Mouse (Mus musculus) E14TG2a.4 (cell line): ENCODE data around the gene Aqp7.

ENCODE experiments used
- H3K27me3 ChIP-seq: 2 replicates; pipeline ENCODE4 v1.6.1; 2014; ENCODE audit warnings: low read length, control low read depth; ENCODE audit not compliant: insufficient read depth
- H3K36me3 ChIP-seq: 2 replicates; pipeline ENCODE4 v1.6.1; 2014; ENCODE audit warnings: low read length, control low read depth; ENCODE audit not compliant: insufficient read depth
- H3K4me1 ChIP-seq: replicated peaks from 2 replicates; pipeline ENCODE4 v1.6.1; 2014; ENCODE audit warnings: low read depth, low read length, control low read depth
- H3K4me3 ChIP-seq: replicated peaks from 2 replicates; pipeline ENCODE4 v1.5.1; 2014; ENCODE audit warnings: mild to moderate bottlenecking, low read length
- H3K9me3 ChIP-seq: 2 replicates; pipeline ENCODE4 v1.6.1; 2014; ENCODE audit warnings: low read length, control low read depth
- CTCF ChIP-seq: conservative IDR thresholded peaks from 2 replicates; pipeline ENCODE4 v1.5.1; 2014; ENCODE audit warnings: low read length
- NANOG ChIP-seq: IDR thresholded peaks from 2 replicates; pipeline ENCODE4 v1.6.1; 2014; ENCODE audit warnings: borderline replicate concordance, low read length, mixed read lengths
- POU5F1 ChIP-seq: IDR thresholded peaks from 2 replicates; pipeline ENCODE4 v1.6.1; 2014; ENCODE audit warnings: low read length, borderline replicate concordance

Aqp7 gene

DNA sequence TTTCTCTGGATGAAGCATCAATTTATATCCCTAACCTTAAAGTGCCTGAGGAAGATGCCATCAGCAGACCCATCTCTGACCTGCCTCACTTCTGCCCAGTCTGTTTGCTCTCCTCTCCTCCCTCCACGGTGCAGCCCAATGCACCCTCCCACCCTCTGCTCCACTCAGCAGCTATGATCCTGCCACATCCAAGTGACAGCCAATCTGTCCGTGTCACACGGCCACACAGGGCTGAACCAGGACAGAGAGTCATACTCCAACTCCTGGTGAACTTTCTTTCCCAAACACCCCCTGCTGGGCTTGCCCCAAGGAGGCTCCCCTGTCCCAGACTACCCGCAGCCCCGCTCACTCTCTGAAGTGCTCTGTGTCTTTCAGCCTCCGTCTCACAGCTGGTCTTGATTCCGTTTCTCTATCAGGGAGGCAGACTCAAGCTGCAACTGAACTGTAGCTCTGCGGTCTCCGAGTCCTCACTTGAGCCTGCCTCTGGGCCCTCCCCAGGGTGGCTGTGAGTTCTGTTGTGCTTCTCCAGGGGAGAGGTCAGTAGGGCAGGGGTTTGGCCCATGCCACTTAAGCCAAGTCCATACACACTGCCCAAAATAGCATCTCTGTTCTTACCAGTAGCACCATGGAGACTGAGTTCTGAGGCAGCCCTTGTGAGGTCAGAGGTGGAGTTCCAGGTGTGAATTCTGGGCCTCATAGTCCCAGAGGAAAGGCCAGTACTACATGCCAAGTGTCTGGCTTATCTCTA is at the start of gene Aqp7:
Gene Aqp7, minus strand, starts transcription at position 616 of the 748 bp plus-strand sequence.
- H3K27me3 ChIP-seq = peaks cover 7% of the 10 kb centered on the region; the same call in 1 of the 2 replicates
- no peaks in the 10 kb centered on the region for H3K9me3 ChIP-seq
- no peaks in the 10 kb centered on the region for H3K36me3 ChIP-seq
- H3K4me3 ChIP-seq = no peak within 1 kb of the TSS
- no peak for TF ChIP-seq CTCF
- TF ChIP-seq POU5F1 = no peak
- TF ChIP-seq NANOG = no peak
- peaks cover 31% of the 10 kb centered on the region for H3K4me1 ChIP-seq

GRCm38 (mm10) chr4:41097381-41097780 is 49.4 kb upstream of the Aqp7 start:
- Histone ChIP-seq H3K9me3 (no peaks in the 10 kb centered on the region), H3K27me3 (peaks cover 44% of the 10 kb centered on the region), H3K4me1 (peaks cover 92% of the 10 kb centered on the region), H3K36me3 (peaks cover 32% of the 10 kb centered on the region), H3K4me3 (peak overlapping the region; percentile 77)
- no peak for TF ChIP-seq CTCF
- TF ChIP-seq POU5F1 = no peak
- TF ChIP-seq NANOG = no peak

- Histone ChIP-seq H3K27me3 (peaks cover 48% of the 10 kb centered on the region), H3K4me3 (peak overlapping the region; percentile 77), H3K4me1 (peaks cover 92% of the 10 kb centered on the region), H3K9me3 (no peaks in the 10 kb centered on the region), H3K36me3 (peaks cover 32% of the 10 kb centered on the region)
- TF ChIP-seq CTCF (no peak), NANOG (no peak), POU5F1 (no peak)
Measured at GRCm38 (mm10) chr4:41096794-41097193, 48.9 kb upstream of the Aqp7 start.

- peaks cover 32% of the 10 kb centered on the region for H3K36me3 ChIP-seq
- H3K27me3 ChIP-seq = peaks cover 48% of the 10 kb centered on the region
- H3K4me1 ChIP-seq = peaks cover 92% of the 10 kb centered on the region
- TF ChIP-seq NANOG (no peak), CTCF (no peak), POU5F1 (no peak)
- H3K4me3 ChIP-seq = peak overlapping the region; percentile 77
- no peaks in the 10 kb centered on the region for H3K9me3 ChIP-seq
Measured at GRCm38 (mm10) chr4:41096169-41096568, 48.2 kb upstream of the Aqp7 start.

GRCm38 (mm10) chr4:41094361-41094760 is 46.4 kb upstream of the Aqp7 start:
- peaks cover 93% of the 10 kb centered on the region for H3K4me1 ChIP-seq
- H3K36me3 ChIP-seq = peaks cover 32% of the 10 kb centered on the region

DNA sequence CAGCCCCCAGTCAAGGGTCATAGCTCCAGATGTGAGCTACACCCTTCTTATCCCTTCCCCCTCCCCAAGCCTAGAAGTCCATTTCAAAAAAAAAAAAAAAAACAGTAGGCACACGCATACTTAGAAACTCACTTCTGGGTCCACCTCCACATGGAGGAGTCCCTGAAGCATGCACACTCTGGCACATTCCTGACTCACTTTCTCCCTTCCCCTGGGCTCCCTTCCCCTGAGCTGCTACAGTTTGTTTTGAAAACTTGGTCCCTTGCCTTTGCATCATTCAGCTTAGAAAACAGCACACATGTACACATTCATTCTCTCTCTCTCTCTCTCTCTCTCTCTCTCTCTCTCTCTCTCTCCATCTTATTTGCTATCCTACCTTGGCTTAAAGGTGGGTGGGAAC is 45.0 kb upstream of the Aqp7 start:
- Histone ChIP-seq H3K9me3 (no peaks in the 10 kb centered on the region), H3K4me1 (peaks cover 97% of the 10 kb centered on the region), H3K4me3 (no peak overlapping the region), H3K27me3 (peaks cover 46% of the 10 kb centered on the region), H3K36me3 (peaks cover 32% of the 10 kb centered on the region)
- TF ChIP-seq POU5F1 (no peak), NANOG (no peak), CTCF (no peak)

More at GRCm38 (mm10) chr4:41094361-41094760, 46.4 kb upstream of the Aqp7 start:
- no peak for TF ChIP-seq CTCF
- TF ChIP-seq NANOG = no peak
- no peak for TF ChIP-seq POU5F1
- peaks cover 45% of the 10 kb centered on the region for H3K27me3 ChIP-seq
- no peaks in the 10 kb centered on the region for H3K9me3 ChIP-seq
- peak overlapping the region; percentile 30 for H3K4me3 ChIP-seq

GRCm38 (mm10) chr4:41091391-41091790 is 43.5 kb upstream of the Aqp7 start:
- Histone ChIP-seq H3K36me3 (peaks cover 32% of the 10 kb centered on the region), H3K4me3 (0 out of 2 replicates have a peak overlapping the region, but pooled peaks have one; percentile 10), H3K9me3 (no peaks in the 10 kb centered on the region), H3K4me1 (peaks cover 97% of the 10 kb centered on the region), H3K27me3 (peaks cover 35% of the 10 kb centered on the region)
- no peak for TF ChIP-seq NANOG
- TF ChIP-seq CTCF = no peak
- no peak for TF ChIP-seq POU5F1

- Histone ChIP-seq H3K4me3 (peak overlapping the region; percentile 13; the same call in 1 of the 2 replicates), H3K27me3 (peaks cover 18% of the 10 kb centered on the region), H3K36me3 (peaks cover 16% of the 10 kb centered on the region), H3K4me1 (peaks cover 84% of the 10 kb centered on the region), H3K9me3 (no peaks in the 10 kb centered on the region)
- TF ChIP-seq NANOG (no peak), POU5F1 (no peak), CTCF (no peak)
Measured at GRCm38 (mm10) chr4:41089705-41090104, 41.8 kb upstream of the Aqp7 start.

- TF ChIP-seq NANOG (no peak), POU5F1 (no peak), CTCF (no peak)
- H3K36me3 ChIP-seq = peaks cover 12% of the 10 kb centered on the region
- H3K27me3 ChIP-seq = peaks cover 18% of the 10 kb centered on the region
- peaks cover 79% of the 10 kb centered on the region for H3K4me1 ChIP-seq
- H3K4me3 ChIP-seq = 0 out of 2 replicates have a peak overlapping the region, but pooled peaks have one; percentile 13
- no peaks in the 10 kb centered on the region for H3K9me3 ChIP-seq
Measured at GRCm38 (mm10) chr4:41089189-41089588, 41.2 kb upstream of the Aqp7 start.
